In the genomic region with DNA sequence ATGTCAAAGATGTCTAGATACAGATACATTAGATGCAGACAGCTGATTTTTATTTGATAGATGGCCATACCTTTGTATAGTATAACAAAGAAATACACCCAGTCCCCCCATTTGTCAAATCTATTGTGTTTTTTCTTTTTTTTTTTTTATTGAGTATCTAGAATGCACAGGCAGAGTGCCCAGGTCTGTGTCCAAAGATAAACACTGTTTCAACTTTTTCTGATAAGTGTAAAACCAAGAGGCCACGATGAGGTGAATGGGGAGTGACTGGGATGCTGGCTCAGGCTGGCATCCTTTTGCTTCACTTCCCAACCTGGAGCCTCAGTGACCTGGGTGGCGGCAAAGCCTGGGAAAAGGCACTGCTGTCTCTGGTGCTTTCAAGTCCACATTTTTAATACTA, we compare ENCODE assay signal across 15 mouse cellular contexts.
"Had no signal": no experiment of that assay in that cellular context is flagged by ENCODE, and none has a peak within 500 bp of the region (broad histone marks: within the 10 kb centered on the region; RNA-seq: fewer than 3 reads in every experiment).

No protein-coding gene starts in this region.

- H3K27ac ChIP-seq: kidney, postnatal 0 days; limb, embryonic 15.5 days; midbrain, embryonic 15.5 days; neural tube, embryonic 12.5 days had no signal

- ATAC-seq: lung, postnatal 0 days; midbrain, embryonic 15.5 days had no signal

- H3K36me3 ChIP-seq: limb, embryonic 15.5 days; midbrain, embryonic 15.5 days; neural tube, embryonic 12.5 days had no signal

- H3K4me1 ChIP-seq: limb, embryonic 15.5 days; midbrain, embryonic 15.5 days; neural tube, embryonic 12.5 days had no signal

- H3K4me3 ChIP-seq: limb, embryonic 15.5 days; midbrain, embryonic 15.5 days; neural tube, embryonic 12.5 days had no signal

- H3K4me2 ChIP-seq: limb, embryonic 15.5 days; midbrain, embryonic 11.5 days; midbrain, embryonic 15.5 days; neural tube, embryonic 12.5 days had no signal

- DNase-seq: kidney, adult 11 months; kidney, adult 9 months; kidney, postnatal 36 days; layer of hippocampus, adult 9-11 months; layer of hippocampus, postnatal 36 days; lung, adult 2 months; lung, postnatal 36 days; right cerebral cortex, postnatal 14 days; thymus, postnatal 36 days had no signal

- H3K27me3 ChIP-seq: limb, embryonic 15.5 days; midbrain, embryonic 15.5 days; neural tube, embryonic 12.5 days had no signal

- H3K9ac ChIP-seq: limb, embryonic 15.5 days; midbrain, embryonic 15.5 days; neural tube, embryonic 12.5 days had no signal

- H3K9me3 ChIP-seq: limb, embryonic 15.5 days; midbrain, embryonic 15.5 days; neural tube, embryonic 12.5 days had no signal
